In the genomic region with DNA sequence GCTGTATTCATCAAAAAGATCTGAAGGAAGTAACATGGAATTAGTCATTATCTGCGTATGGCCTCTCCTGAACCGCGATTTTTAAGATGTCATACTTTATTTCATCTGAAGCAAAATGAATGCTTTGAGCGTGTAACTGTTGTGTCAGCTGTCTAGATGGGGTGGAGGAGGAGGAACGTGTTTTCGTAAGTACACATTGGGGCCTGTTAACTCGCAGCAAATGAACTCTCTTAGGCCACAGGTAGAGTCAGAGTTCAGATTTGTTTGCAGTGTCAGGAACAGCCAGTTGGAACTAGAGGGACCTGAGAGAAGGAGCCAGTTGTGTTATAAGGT, we compare ENCODE assay signal across 8 mouse cellular contexts. TPM values are rescaled to one million over a fixed set of nuclear protein-coding genes. Genes with fewer than 3 reads are reported as not detected.
DNase-seq lines count a peak whose midpoint lies in the region; ATAC-seq and TF ChIP-seq lines count a peak whose summit lies in the region.

No protein-coding gene starts in this region.

- no peak for TF ChIP-seq CTCF in MEL (IDR thresholded peaks at IDR 0.05 in 2 of 3, conservative IDR thresholded peaks at IDR 0.05 in 1 of 3; ENCODE audit: control insufficient read depth in 1 of 3, insufficient read depth in 1 of 3, low read depth in 2 of 3, low read length in 3 of 3, poor library complexity in 1 of 3, severe bottlenecking in 1 of 3)
- TF ChIP-seq CTCF in midbrain, postnatal 0 days (IDR thresholded peaks at IDR 0.05), result no peak

- H3K36me3 ChIP-seq in heart, embryonic 11.5 days (ENCODE audit: control insufficient read depth, insufficient read depth, low read length), result no peaks in the 10 kb centered on the region
- H3K36me3 ChIP-seq in MEL (ENCODE audit: control insufficient read depth in 1 of 2, insufficient read depth in 2 of 2, low read length in 2 of 2), result peaks cover 0 to 45% of the 10 kb centered on the region in 2 experiments; a peak in 2 of 4 replicates
- H3K36me3 ChIP-seq in forebrain, embryonic 13.5 days (ENCODE audit: poor library complexity, severe bottlenecking), result no peaks in the 10 kb centered on the region
- no peaks in the 10 kb centered on the region for H3K36me3 ChIP-seq in midbrain, postnatal 0 days (ENCODE audit: insufficient read depth, low read length)

- intact Hi-C loops in heart, postnatal 14 days (cut with DNase I), result no loop called here
- intact Hi-C loops in gastrocnemius, postnatal 36 days (cut with DNase I), result loop anchor here (5.0 kb wide), 1 partner anchor 150 kb away; no protein-coding TSS in a partner anchor

- peak overlapping the region; percentile 69 for H3K4me3 ChIP-seq in heart, embryonic 11.5 days (ENCODE audit: low read depth, low read length)
- H3K4me3 ChIP-seq in MEL (ENCODE audit: control insufficient read depth in 1 of 2, insufficient read depth in 1 of 2, low read depth in 2 of 2, low read length in 2 of 2), result peak overlapping the region; percentile 81 to 92
- peak overlapping the region; percentile 97 for H3K4me3 ChIP-seq in forebrain, embryonic 13.5 days
- H3K4me3 ChIP-seq in midbrain, postnatal 0 days (ENCODE audit: low read depth, low read length), result peak overlapping the region; percentile 94

- H3K9ac ChIP-seq in heart, embryonic 11.5 days (ENCODE audit: low read depth, low read length), result peak overlapping the region; percentile 74
- H3K9ac ChIP-seq in MEL (ENCODE audit: control insufficient read depth, low read depth, low read length, poor library complexity, severe bottlenecking), result peak overlapping the region; percentile 80
- H3K9ac ChIP-seq in forebrain, embryonic 13.5 days, result peak overlapping the region; percentile 93
- peak overlapping the region; percentile 84; the same call in 1 of the 2 replicates for H3K9ac ChIP-seq in midbrain, postnatal 0 days (replicated peaks; ENCODE audit: low read length, poor library complexity, severe bottlenecking)

- DNase-seq in heart, postnatal 14 days, result no peak
- peak; percentile 74 for DNase-seq in MEL (ENCODE audit: low read depth, low spot score)
- DNase-seq in kidney, postnatal 14 days, result peak; percentile 34
- DNase-seq in midbrain, postnatal 0 days (ENCODE audit: low spot score), result no peak
- no peak for DNase-seq in ovary, postnatal 10 days (ENCODE audit: low spot score)
- no peak for DNase-seq in gastrocnemius, postnatal 36 days

- WGBS in heart, embryonic 11.5 days (ENCODE audit: insufficient replicate concordance), result 9% methylated on average over 7 of the region's 7 CpGs
- 3% methylated on average over 7 of the region's 7 CpGs for WGBS in forebrain, embryonic 13.5 days
- 1% methylated on average over 7 of the region's 7 CpGs for WGBS in midbrain, postnatal 0 days

- H3K79me2 ChIP-seq in MEL (ENCODE audit: control insufficient read depth, insufficient read depth, low read length, poor library complexity), result peaks cover 50% of the 10 kb centered on the region

- H3K9me3 ChIP-seq in heart, embryonic 11.5 days (replicated peaks; ENCODE audit: control insufficient read depth, low read length), result no peaks in the 10 kb centered on the region
- H3K9me3 ChIP-seq in MEL (replicated peaks; ENCODE audit: insufficient read depth, low read length), result no peaks in the 10 kb centered on the region
- no peaks in the 10 kb centered on the region for H3K9me3 ChIP-seq in forebrain, embryonic 13.5 days (replicated peaks)
- H3K9me3 ChIP-seq in midbrain, postnatal 0 days (ENCODE audit: low read length), result no peaks in the 10 kb centered on the region

- TF ChIP-seq POLR2A in MEL (IDR thresholded peaks at IDR 0.05; ENCODE audit: control insufficient read depth in 1 of 2, insufficient read depth in 1 of 2, low read depth in 1 of 2, low read length in 2 of 2, poor library complexity in 1 of 2), result no peak

- TF ChIP-seq EP300 in MEL (IDR thresholded peaks at IDR 0.05; ENCODE audit: low read depth in 1 of 2, low read length in 2 of 2), result 0 out of 4 replicates have a peak, but pooled peaks of 1 of the 2 experiments have one; percentile 26

- H3K27ac ChIP-seq in heart, embryonic 11.5 days (ENCODE audit: low read depth, low read length), result no peak overlapping the region
- peak overlapping the region; percentile 61; the same call in 1 of the 2 replicates for H3K27ac ChIP-seq in MEL (ENCODE audit: control insufficient read depth, low read depth, low read length)
- H3K27ac ChIP-seq in forebrain, embryonic 13.5 days, result no peak overlapping the region
- H3K27ac ChIP-seq in midbrain, postnatal 0 days (ENCODE audit: low read depth, low read length), result no peak overlapping the region

- peak overlapping the region; percentile 92 for H3K4me2 ChIP-seq in heart, embryonic 11.5 days
- peak overlapping the region; percentile 66 for H3K4me2 ChIP-seq in forebrain, embryonic 13.5 days
- H3K4me2 ChIP-seq in midbrain, postnatal 0 days (ENCODE audit: low read depth, low read length, poor library complexity, severe bottlenecking), result peak overlapping the region; percentile 71

- no peaks in the 10 kb centered on the region for H3K4me1 ChIP-seq in heart, embryonic 11.5 days (ENCODE audit: control insufficient read depth, insufficient read depth, low read length)
- peaks cover 26% of the 10 kb centered on the region in 2 experiments for H3K4me1 ChIP-seq in MEL (ENCODE audit: control insufficient read depth in 1 of 2, insufficient read depth in 2 of 2, low read length in 2 of 2)
- H3K4me1 ChIP-seq in forebrain, embryonic 13.5 days, result peaks cover 20% of the 10 kb centered on the region
- no peaks in the 10 kb centered on the region for H3K4me1 ChIP-seq in midbrain, postnatal 0 days (ENCODE audit: insufficient read depth, low read length)

- peaks cover 6% of the 10 kb centered on the region; the same call in 1 of the 2 replicates for H3K27me3 ChIP-seq in heart, embryonic 11.5 days (ENCODE audit: control insufficient read depth, insufficient read depth, low read length)
- H3K27me3 ChIP-seq in MEL (ENCODE audit: control insufficient read depth in 1 of 2, insufficient read depth in 2 of 2, low read length in 2 of 2), result no peaks in the 10 kb centered on the region
- H3K27me3 ChIP-seq in forebrain, embryonic 13.5 days, result 0 out of 2 replicates have a peak, but pooled peaks cover 6% of the 10 kb centered on the region
- H3K27me3 ChIP-seq in midbrain, postnatal 0 days (ENCODE audit: insufficient read depth, low read length), result no peaks in the 10 kb centered on the region

- no peak for ATAC-seq in heart, embryonic 11.5 days (replicated peaks; ENCODE audit: insufficient number of reproducible peaks, low FRiP score, low TSS enrichment)
- ATAC-seq in forebrain, embryonic 13.5 days, result no peak
- ATAC-seq in midbrain, postnatal 0 days (ENCODE audit: low FRiP score), result no peak

- no peak for TF ChIP-seq RAD21 in MEL (IDR thresholded peaks at IDR 0.05; ENCODE audit: low read depth, low read length)

TF ChIP-seq in MEL, 35 proteins besides CTCF, POLR2A, EP300 and RAD21:
- TF ChIP-seq MEF2A (IDR thresholded peaks at IDR 0.05; ENCODE audit: extremely low read depth, insufficient replicate concordance, low read depth, low read length, poor library complexity, severe bottlenecking), result no peak
- peak; percentile 69 for TF ChIP-seq ETS1 (IDR thresholded peaks at IDR 0.05; ENCODE audit: low read depth, low read length)
- TF ChIP-seq MXI1 (IDR thresholded peaks at IDR 0.05; ENCODE audit: low read depth, low read length), result peak; percentile 68; the same call in 1 of the 2 replicates
- TF ChIP-seq SIN3A (IDR thresholded peaks at IDR 0.05; ENCODE audit: low read length), result peak; percentile 60
- TF ChIP-seq MYC (IDR thresholded peaks at IDR 0.05; ENCODE audit: low read depth, low read length), result no peak

RNA-seq across cellular contexts. Expression of gene Sfmbt1, which starts 2.3 kb away (rescaled TPM):
- 12.0 and 13.2 TPM in 2 replicates for polyA plus RNA-seq in heart, embryonic 11.5 days (2014; fragmentation: Nextera tagmentation; extraction: Ambion mirVana)
- 10 to 100 TPM; 11.6 to 12.9 TPM for total RNA-seq in heart, postnatal 14 days (2021)
- total RNA-seq in MEL (2012; rRNA removed), result 9.4 and 12.4 TPM in 2 replicates
- 10 to 100 TPM; 13.7 to 33.0 TPM for polyA plus RNA-seq in MEL (2012; ENCODE audit: insufficient read depth in 1 of 2, insufficient read length in 2 of 2, low read depth in 1 of 2, low replicate concordance in 2 of 2, missing spikeins in 1 of 2)
- polyA plus RNA-seq in forebrain, embryonic 13.5 days (2015; fragmentation: Nextera tagmentation; extraction: Ambion mirVana), result 23.5 and 25.8 TPM in 2 replicates
- 9.2 and 13.7 TPM in 2 replicates for total RNA-seq in midbrain, postnatal 0 days (2014; rRNA removed)
- 14.0 and 16.2 TPM in 2 replicates for polyA plus RNA-seq in midbrain, postnatal 0 days (2015; fragmentation: Nextera tagmentation; extraction: Ambion mirVana)
- total RNA-seq in gastrocnemius, postnatal 36 days (2021), result 1 to 10 TPM; 5.9 to 8.5 TPM

Comparison
In these comparisons a context has a peak if more than half of its experiments do, and no peak if none do; other contexts are left out.
1. DNase-seq: peak in MEL (single experiment) and kidney, postnatal 14 days (single experiment); none in heart, postnatal 14 days (0 of 2), midbrain, postnatal 0 days (single experiment), ovary, postnatal 10 days (single experiment) and gastrocnemius, postnatal 36 days (0 of 2).
2. Peak in every context shown above with its lines, with median percentiles within 50 percentile points of each other: H3K4me2 ChIP-seq, H3K4me3 ChIP-seq and H3K9ac ChIP-seq.